Mouse (Mus musculus): ENCODE measurements around the gene Lrp8. TPM values are rescaled to one million over a fixed set of nuclear protein-coding genes. Genes with fewer than 3 reads are reported as not detected.

Lrp8 gene
- polyA plus RNA-seq, 1 experiment = 3.2 TPM

DNA sequence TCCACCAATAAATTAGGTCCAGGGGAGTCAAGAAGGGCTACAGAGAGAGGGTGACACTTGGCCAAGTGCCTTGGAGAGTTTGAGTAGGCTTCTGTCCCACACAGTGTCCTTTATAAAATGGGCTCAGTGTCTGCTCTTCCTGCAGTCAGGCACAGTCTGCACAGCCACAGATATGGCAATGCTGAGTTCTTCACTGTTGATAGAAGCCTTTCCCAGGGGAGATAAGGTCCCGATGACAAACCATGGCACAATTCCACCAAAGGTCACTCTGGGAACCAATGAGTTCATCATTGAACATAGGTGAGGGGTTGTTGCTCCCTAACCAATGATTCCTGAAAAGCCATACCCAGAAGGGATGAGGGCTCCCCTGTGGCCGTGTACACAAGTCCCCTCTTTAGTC, 27.2 kb upstream of the Lrp8 start:
- H3K36me3 ChIP-seq (ENCODE audit: control insufficient read depth, insufficient read depth) = no peaks in the 10 kb centered on the region
- H3K79me2 ChIP-seq (ENCODE audit: control insufficient read depth, insufficient read depth) = no peaks in the 10 kb centered on the region
- TF ChIP-seq TCF3 (IDR thresholded peaks at IDR 0.05; ENCODE audit: insufficient read length, low read depth) (no peak), USF1 (IDR thresholded peaks at IDR 0.05; ENCODE audit: low read depth) (no peak), MYOG (IDR thresholded peaks at IDR 0.05; ENCODE audit: control insufficient read depth in 1 of 3, insufficient read depth in 1 of 3, insufficient read length in 2 of 3, low read depth in 2 of 3) (no peak), SRF (IDR thresholded peaks at IDR 0.05; ENCODE audit: control insufficient read depth, insufficient read length, low read depth) (no peak), TCF12 (IDR thresholded peaks at IDR 0.05; ENCODE audit: insufficient read depth, poor library complexity, severe bottlenecking) (no peak), POLR2AphosphoS2 (IDR thresholded peaks at IDR 0.05; ENCODE audit: insufficient read length, low read depth) (no peak), POLR2A (IDR thresholded peaks at IDR 0.05; ENCODE audit: insufficient read length, low read depth) (no peak), MYOD1 (IDR thresholded peaks at IDR 0.05; ENCODE audit: control insufficient read depth in 1 of 3, insufficient read length in 2 of 3, low read depth in 2 of 3) (no peak), MAX (IDR thresholded peaks at IDR 0.05; ENCODE audit: low read depth) (no peak), REST (IDR thresholded peaks at IDR 0.05; ENCODE audit: insufficient read depth, insufficient read length) (no peak), E2F4 (IDR thresholded peaks at IDR 0.05; ENCODE audit: insufficient read depth) (no peak), CEBPB (IDR thresholded peaks at IDR 0.05; ENCODE audit: insufficient read depth, poor library complexity, severe bottlenecking) (no peak)
- no peak overlapping the region for H3ac ChIP-seq (ENCODE audit: control insufficient read depth, insufficient read length)
- H3K4me3 ChIP-seq = no peak overlapping the region
- H3K4me2 ChIP-seq (ENCODE audit: low read depth) = no peak overlapping the region
- peaks cover 5% of the 10 kb centered on the region for H3K27me3 ChIP-seq (ENCODE audit: control insufficient read depth, insufficient read depth, insufficient read length)

- no peak for TF ChIP-seq MYOD1 (IDR thresholded peaks at IDR 0.05; ENCODE audit: control insufficient read depth in 1 of 3, insufficient read length in 2 of 3, low read depth in 2 of 3)
- TF ChIP-seq USF1 (IDR thresholded peaks at IDR 0.05; ENCODE audit: low read depth) = no peak
- TF ChIP-seq POLR2A (IDR thresholded peaks at IDR 0.05; ENCODE audit: insufficient read length, low read depth) = no peak
- no peak for TF ChIP-seq POLR2AphosphoS2 (IDR thresholded peaks at IDR 0.05; ENCODE audit: insufficient read length, low read depth)
- no peak for TF ChIP-seq E2F4 (IDR thresholded peaks at IDR 0.05; ENCODE audit: insufficient read depth)
- no peaks in the 10 kb centered on the region for H3K36me3 ChIP-seq (ENCODE audit: control insufficient read depth, insufficient read depth)
- no peak overlapping the region for H3K4me2 ChIP-seq (ENCODE audit: low read depth)
- H3K4me3 ChIP-seq = no peak overlapping the region
- peaks cover 9% of the 10 kb centered on the region for H3K27me3 ChIP-seq (ENCODE audit: control insufficient read depth, insufficient read depth, insufficient read length)
- no peak overlapping the region for H3ac ChIP-seq (ENCODE audit: control insufficient read depth, insufficient read length)
- no peaks in the 10 kb centered on the region for H3K79me2 ChIP-seq (ENCODE audit: control insufficient read depth, insufficient read depth)
These were observed 26.4 kb upstream of the Lrp8 start for GRCm38 (mm10) chr4:107775672-107776071.

GRCm38 (mm10) chr4:107776990-107777673, 24.9 kb upstream of the Lrp8 start:
- Histone ChIP-seq H3K4me2 (ENCODE audit: low read depth) (no peak overlapping the region), H3K36me3 (ENCODE audit: control insufficient read depth, insufficient read depth) (no peaks in the 10 kb centered on the region), H3K79me2 (ENCODE audit: control insufficient read depth, insufficient read depth) (no peaks in the 10 kb centered on the region), H3K27me3 (ENCODE audit: control insufficient read depth, insufficient read depth, insufficient read length) (peaks cover 16% of the 10 kb centered on the region), H3K4me3 (no peak overlapping the region), H3ac (ENCODE audit: control insufficient read depth, insufficient read length) (no peak overlapping the region)
- TF ChIP-seq TCF12 (IDR thresholded peaks at IDR 0.05; ENCODE audit: insufficient read depth, poor library complexity, severe bottlenecking) = no peak
- TF ChIP-seq POLR2AphosphoS2 (IDR thresholded peaks at IDR 0.05; ENCODE audit: insufficient read length, low read depth) = no peak
- no peak for TF ChIP-seq MYOG (IDR thresholded peaks at IDR 0.05; ENCODE audit: control insufficient read depth in 1 of 3, insufficient read depth in 1 of 3, insufficient read length in 2 of 3, low read depth in 2 of 3)
- no peak for TF ChIP-seq REST (IDR thresholded peaks at IDR 0.05; ENCODE audit: insufficient read depth, insufficient read length)
- TF ChIP-seq MAX (IDR thresholded peaks at IDR 0.05; ENCODE audit: low read depth) = no peak
- no peak for TF ChIP-seq POLR2A (IDR thresholded peaks at IDR 0.05; ENCODE audit: insufficient read length, low read depth)
- no peak for TF ChIP-seq CEBPB (IDR thresholded peaks at IDR 0.05; ENCODE audit: insufficient read depth, poor library complexity, severe bottlenecking)
- no peak for TF ChIP-seq TCF3 (IDR thresholded peaks at IDR 0.05; ENCODE audit: insufficient read length, low read depth)
- TF ChIP-seq USF1 (IDR thresholded peaks at IDR 0.05; ENCODE audit: low read depth) = no peak
- TF ChIP-seq SRF (IDR thresholded peaks at IDR 0.05; ENCODE audit: control insufficient read depth, insufficient read length, low read depth) = no peak
- TF ChIP-seq MYOD1 (IDR thresholded peaks at IDR 0.05; ENCODE audit: control insufficient read depth in 1 of 3, insufficient read length in 2 of 3, low read depth in 2 of 3) = no peak
- TF ChIP-seq E2F4 (IDR thresholded peaks at IDR 0.05; ENCODE audit: insufficient read depth) = no peak

GRCm38 (mm10) chr4:107783541-107783940, 18.5 kb upstream of the Lrp8 start:
- no peak overlapping the region for H3K4me3 ChIP-seq
- peaks cover 16% of the 10 kb centered on the region for H3K27me3 ChIP-seq (ENCODE audit: control insufficient read depth, insufficient read depth, insufficient read length)
- no peaks in the 10 kb centered on the region for H3K36me3 ChIP-seq (ENCODE audit: control insufficient read depth, insufficient read depth)
- TF ChIP-seq MYOG (IDR thresholded peaks at IDR 0.05; ENCODE audit: control insufficient read depth in 1 of 3, insufficient read depth in 1 of 3, insufficient read length in 2 of 3, low read depth in 2 of 3) (no peak), CEBPB (IDR thresholded peaks at IDR 0.05; ENCODE audit: insufficient read depth, poor library complexity, severe bottlenecking) (no peak), TCF12 (IDR thresholded peaks at IDR 0.05; ENCODE audit: insufficient read depth, poor library complexity, severe bottlenecking) (no peak), TCF3 (IDR thresholded peaks at IDR 0.05; ENCODE audit: insufficient read length, low read depth) (no peak), POLR2AphosphoS2 (IDR thresholded peaks at IDR 0.05; ENCODE audit: insufficient read length, low read depth) (no peak), POLR2A (IDR thresholded peaks at IDR 0.05; ENCODE audit: insufficient read length, low read depth) (no peak), USF1 (IDR thresholded peaks at IDR 0.05; ENCODE audit: low read depth) (no peak), E2F4 (IDR thresholded peaks at IDR 0.05; ENCODE audit: insufficient read depth) (no peak), MYOD1 (IDR thresholded peaks at IDR 0.05; ENCODE audit: control insufficient read depth in 1 of 3, insufficient read length in 2 of 3, low read depth in 2 of 3) (no peak), MAX (IDR thresholded peaks at IDR 0.05; ENCODE audit: low read depth) (no peak), SRF (IDR thresholded peaks at IDR 0.05; ENCODE audit: control insufficient read depth, insufficient read length, low read depth) (no peak), REST (IDR thresholded peaks at IDR 0.05; ENCODE audit: insufficient read depth, insufficient read length) (no peak)
- no peak overlapping the region for H3ac ChIP-seq (ENCODE audit: control insufficient read depth, insufficient read length)
- no peak overlapping the region for H3K4me2 ChIP-seq (ENCODE audit: low read depth)
- no peaks in the 10 kb centered on the region for H3K79me2 ChIP-seq (ENCODE audit: control insufficient read depth, insufficient read depth)
